Mouse (Mus musculus) spleen, adult 2 months (tissue): Measurements from ENCODE around the gene Lypla2. TPM values are rescaled to one million over a fixed set of nuclear protein-coding genes. Genes with fewer than 3 reads are reported as not detected.

Source experiments
- DNase-seq, 2 experiments: peaks; one replicate each; pipeline versions ENCODE4 v3.0.0 to v3.0.0-alpha.2; 2012 to 2021; ENCODE audit warnings: low spot score in 2 of 2, low read depth in 1 of 2
- H3K27ac ChIP-seq: fragments of 200-500 bp; 2 replicates; pipeline ENCODE4 v1.5.1; 2012; ENCODE audit warnings: low read length, inconsistent platforms; ENCODE audit not compliant: insufficient read depth
- H3K27me3 ChIP-seq: fragments of 200-500 bp; 2 replicates; pipeline ENCODE4 v1.6.1; 2012; ENCODE audit warnings: mild to moderate bottlenecking, moderate library complexity, low read length, inconsistent platforms; ENCODE audit not compliant: control insufficient read depth, insufficient read depth
- H3K36me3 ChIP-seq: fragments of 200-500 bp; 2 replicates; pipeline ENCODE4 v1.6.1; 2012; ENCODE audit warnings: mild to moderate bottlenecking, low read length, inconsistent platforms; ENCODE audit not compliant: control insufficient read depth, insufficient read depth
- H3K4me1 ChIP-seq: fragments of 200-500 bp; 2 replicates; pipeline ENCODE4 v1.6.1; 2011; ENCODE audit warnings: inconsistent platforms; ENCODE audit not compliant: control insufficient read depth, insufficient read depth, insufficient read length
- H3K4me3 ChIP-seq: fragments of 200-500 bp; 2 replicates; pipeline ENCODE4 v1.5.1; 2011; ENCODE audit warnings: mild to moderate bottlenecking, inconsistent platforms; ENCODE audit not compliant: insufficient read depth, insufficient read length; ENCODE audit errors: extremely low read depth
- CTCF ChIP-seq: fragments of 200-500 bp; IDR thresholded peaks from 2 replicates; pipeline ENCODE4 v1.5.1; 2011; ENCODE audit warnings: mild to moderate bottlenecking, inconsistent platforms; ENCODE audit not compliant: insufficient read depth, insufficient read length, insufficient replicate concordance; ENCODE audit errors: extremely low read depth
- POLR2A ChIP-seq: fragments of 200-500 bp; IDR thresholded peaks from 2 replicates; pipeline ENCODE4 v1.6.1; 2011; ENCODE audit warnings: low read depth, low read length, inconsistent platforms
- WGBS: fragments of 180-500 bp; shearing (Covaris S2); methylation state at CpG from one replicate; pipeline ENCODE4 v1.1.7; 2018; 5-methylcytosine and 5-hydroxymethylcytosine counted together
- polyA plus RNA-seq: library from polyadenylated mRNA; depleted of rRNA; stranded (reverse); fragments of >200 nt; gene quantifications from 2 replicates; pipeline ENCODE4 v1.2.3, GENCODE M21; 2012

Gene Lypla2
- polyA plus RNA-seq, 1 experiment: 115 TPM

DNA sequence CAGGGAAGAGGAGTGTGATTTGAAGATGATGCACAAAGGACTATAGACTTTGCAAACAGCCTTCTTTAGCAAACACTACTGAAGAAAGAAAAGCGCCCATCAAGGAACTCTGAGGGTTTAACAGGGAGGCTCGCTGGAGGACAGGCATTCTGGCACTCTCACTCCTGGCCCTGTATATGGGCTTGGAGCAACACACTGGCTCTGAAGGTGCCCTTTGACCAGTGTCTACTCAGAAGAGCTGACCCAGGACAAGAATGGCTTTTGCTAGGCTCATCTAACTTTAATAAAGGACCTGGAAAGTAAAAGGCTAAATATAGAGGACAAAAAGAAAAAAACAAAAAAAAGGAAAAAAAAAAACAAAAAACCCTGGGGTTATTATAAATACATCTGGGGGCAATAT, 32.5 kb upstream of the Lypla2 start:
- Histone ChIP-seq H3K27me3 (no peaks in the 10 kb centered on the region), H3K4me1 (no peaks in the 10 kb centered on the region), H3K36me3 (peaks cover 52% of the 10 kb centered on the region), H3K4me3 (no peak overlapping the region), H3K27ac (no peak overlapping the region)
- 97% methylated on average over 2 of the region's 2 CpGs for WGBS
- TF ChIP-seq POLR2A (no peak), CTCF (no peak)
- DNase-seq: no peak

DNA sequence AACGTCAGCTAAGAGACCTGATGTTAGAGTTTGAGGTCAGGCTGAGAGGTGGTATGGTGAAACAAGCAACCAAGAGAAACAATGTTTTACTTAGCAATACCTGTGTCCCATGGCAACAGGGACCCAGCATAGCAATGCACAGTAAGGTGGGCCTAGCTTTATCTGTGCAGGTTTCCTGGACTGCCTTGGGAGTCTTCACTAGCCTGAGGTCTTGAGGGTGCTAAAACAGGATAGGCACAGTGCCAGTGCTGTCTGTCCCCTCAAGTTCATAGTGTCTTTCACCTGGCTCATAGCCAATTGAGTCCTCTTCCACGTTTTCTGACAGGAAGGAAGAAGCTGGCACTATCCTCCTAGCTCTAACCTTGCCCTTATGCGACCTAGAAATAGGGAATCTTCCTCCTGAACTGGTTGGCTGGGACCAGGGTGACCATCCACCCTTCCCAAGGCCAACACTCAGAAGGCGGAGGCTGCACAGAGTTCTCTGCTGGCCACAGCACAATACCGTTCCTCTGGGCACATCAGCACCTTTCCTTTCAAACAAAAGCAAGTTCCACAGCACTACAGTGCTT, 31.8 kb upstream of the Lypla2 start:
- no peaks in the 10 kb centered on the region for H3K4me1 ChIP-seq
- H3K27me3 ChIP-seq: no peaks in the 10 kb centered on the region
- H3K27ac ChIP-seq: no peak overlapping the region
- TF ChIP-seq CTCF (no peak), POLR2A (no peak)
- peaks cover 47% of the 10 kb centered on the region for H3K36me3 ChIP-seq
- DNase-seq: no peak
- WGBS: 81% methylated on average over 5 of the region's 5 CpGs
- no peak overlapping the region for H3K4me3 ChIP-seq

DNA sequence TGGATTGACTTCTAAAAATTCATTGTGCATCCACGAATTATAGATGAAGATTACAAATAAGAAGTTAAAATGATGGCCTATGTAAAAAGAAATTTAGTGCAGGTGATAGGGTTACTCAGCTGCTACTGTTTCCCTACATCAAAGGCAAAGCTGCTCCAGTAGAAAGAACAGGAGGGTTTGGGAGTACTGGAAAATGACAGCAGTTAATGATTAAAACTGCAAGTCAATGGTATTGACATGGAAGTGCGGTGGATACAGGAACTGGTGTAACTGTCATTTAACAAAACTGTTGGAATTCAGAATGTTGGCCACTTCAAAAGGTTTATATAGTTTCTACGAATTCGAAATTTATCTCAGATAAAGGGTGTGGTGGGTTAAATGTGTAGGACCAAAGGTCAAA, 22.7 kb upstream of the Lypla2 start:
- H3K27ac ChIP-seq: no peak overlapping the region
- H3K27me3 ChIP-seq: no peaks in the 10 kb centered on the region
- H3K36me3 ChIP-seq: no peaks in the 10 kb centered on the region
- no peak overlapping the region for H3K4me3 ChIP-seq
- TF ChIP-seq CTCF: no peak
- TF ChIP-seq POLR2A: no peak
- no peak for DNase-seq
- WGBS: 91% methylated on average over 4 of the region's 4 CpGs
- H3K4me1 ChIP-seq: no peaks in the 10 kb centered on the region

DNA sequence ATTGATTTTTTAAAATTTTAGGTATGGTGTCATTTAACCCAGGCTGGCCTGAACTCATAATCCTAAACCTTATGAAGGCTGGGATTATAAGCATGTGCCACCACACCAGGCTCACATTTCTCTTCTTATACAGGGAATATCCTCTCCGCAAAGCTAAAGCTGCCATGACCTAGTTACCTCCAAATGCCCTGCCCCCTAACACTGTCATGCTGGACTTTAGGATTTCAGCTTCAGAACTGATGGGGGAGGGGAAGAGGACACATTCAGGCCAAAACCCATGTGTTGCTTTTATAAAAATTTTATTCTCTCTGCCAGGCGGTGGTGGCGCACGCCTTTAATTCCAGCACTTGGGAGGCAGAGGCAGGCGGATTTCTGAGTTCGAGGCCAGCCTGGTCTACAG, 21.5 kb upstream of the Lypla2 start:
- DNase-seq: no peak
- no peak overlapping the region for H3K27ac ChIP-seq
- WGBS: 94% methylated on average over 6 of the region's 6 CpGs
- no peak for TF ChIP-seq POLR2A
- TF ChIP-seq CTCF: no peak
- H3K4me3 ChIP-seq: no peak overlapping the region
- H3K4me1 ChIP-seq: no peaks in the 10 kb centered on the region
- no peaks in the 10 kb centered on the region for H3K27me3 ChIP-seq
- H3K36me3 ChIP-seq: no peaks in the 10 kb centered on the region

DNA sequence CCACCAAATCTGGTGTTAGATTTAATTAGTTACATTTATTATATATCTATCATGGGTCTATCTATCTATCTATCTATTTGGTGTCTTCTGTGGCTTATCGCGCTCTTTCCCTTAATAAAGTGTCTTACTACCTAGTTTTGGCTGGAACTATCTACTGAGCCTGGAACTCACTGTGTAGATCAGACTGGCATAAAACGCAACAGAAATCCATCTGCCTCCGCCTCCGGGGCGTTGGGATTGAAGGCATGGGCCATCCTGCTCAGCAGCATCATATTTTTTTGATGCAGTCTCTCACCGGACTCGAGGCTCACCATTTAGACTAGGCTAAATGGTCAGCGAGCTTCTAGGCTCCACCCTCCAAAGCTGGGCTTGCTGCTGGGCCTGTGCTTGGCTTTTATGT, 15.3 kb upstream of the Lypla2 start:
- H3K4me3 ChIP-seq: peak overlapping the region; percentile 81
- H3K27ac ChIP-seq: no peak overlapping the region
- no peak for TF ChIP-seq CTCF
- no peak for TF ChIP-seq POLR2A
- H3K4me1 ChIP-seq: no peaks in the 10 kb centered on the region; the same call in 1 of the 2 replicates
- H3K27me3 ChIP-seq: no peaks in the 10 kb centered on the region
- peaks cover 13% of the 10 kb centered on the region for H3K36me3 ChIP-seq
- no peak for DNase-seq
- WGBS: 83% methylated on average over 9 of the region's 9 CpGs

DNA sequence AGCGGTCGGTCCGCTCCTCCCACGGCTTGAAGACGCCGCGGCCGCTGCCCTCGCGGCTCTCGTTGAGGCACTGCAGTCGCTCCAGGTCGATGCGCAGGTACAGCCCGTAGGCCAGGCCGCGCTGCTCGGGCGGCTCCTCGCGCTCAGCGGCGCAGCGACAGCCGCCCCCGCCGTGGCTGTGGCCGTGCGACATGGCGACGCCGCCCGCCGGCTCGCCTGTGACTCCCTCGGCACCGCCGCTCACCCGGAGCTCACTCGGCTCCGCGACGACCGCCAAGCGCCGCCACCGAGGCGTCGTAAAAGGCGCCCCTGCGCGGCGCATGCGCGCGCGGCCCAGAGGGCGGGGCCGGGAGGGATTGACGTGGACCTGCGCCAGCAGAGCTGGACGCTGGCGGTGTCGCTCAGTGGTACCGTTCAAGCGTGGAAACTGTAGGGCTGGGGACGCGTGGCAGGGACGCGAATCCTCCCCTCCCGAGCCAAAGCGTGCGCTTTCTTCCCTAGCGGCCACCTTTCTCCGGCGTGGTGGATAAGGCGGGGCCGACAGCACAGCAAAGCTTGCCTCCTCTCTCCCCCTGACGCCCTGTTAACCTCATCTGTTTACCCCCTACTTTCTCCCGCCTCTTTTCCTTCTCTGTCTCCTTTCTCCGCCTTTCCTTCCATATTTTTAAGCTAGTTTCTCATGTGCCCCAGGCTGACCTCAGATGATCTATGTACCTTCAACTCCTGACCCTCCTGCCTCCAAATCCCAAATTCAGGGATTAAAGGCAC, 14.7 kb upstream of the Lypla2 start, which contains the start of gene Pithd1:
TSS of gene Pithd1 (minus strand) at position 322 of the 768 bp plus-strand sequence.
- TF ChIP-seq POLR2A: no peak; the same call in none of the 2 replicates
- no peak for TF ChIP-seq CTCF
- H3K4me1 ChIP-seq: no peaks in the 10 kb centered on the region; the same call in 1 of the 2 replicates
- peak within 1 kb of the TSS; percentile 86 for H3K27ac ChIP-seq
- under 1% methylated on average over 78 of the region's 81 CpGs for WGBS
- no peaks in the 10 kb centered on the region for H3K27me3 ChIP-seq
- peak; percentile 88 to 91 for DNase-seq
- H3K4me3 ChIP-seq: peak within 1 kb of the TSS; percentile 81
- peaks cover 13% of the 10 kb centered on the region for H3K36me3 ChIP-seq
